In the genomic region with DNA sequence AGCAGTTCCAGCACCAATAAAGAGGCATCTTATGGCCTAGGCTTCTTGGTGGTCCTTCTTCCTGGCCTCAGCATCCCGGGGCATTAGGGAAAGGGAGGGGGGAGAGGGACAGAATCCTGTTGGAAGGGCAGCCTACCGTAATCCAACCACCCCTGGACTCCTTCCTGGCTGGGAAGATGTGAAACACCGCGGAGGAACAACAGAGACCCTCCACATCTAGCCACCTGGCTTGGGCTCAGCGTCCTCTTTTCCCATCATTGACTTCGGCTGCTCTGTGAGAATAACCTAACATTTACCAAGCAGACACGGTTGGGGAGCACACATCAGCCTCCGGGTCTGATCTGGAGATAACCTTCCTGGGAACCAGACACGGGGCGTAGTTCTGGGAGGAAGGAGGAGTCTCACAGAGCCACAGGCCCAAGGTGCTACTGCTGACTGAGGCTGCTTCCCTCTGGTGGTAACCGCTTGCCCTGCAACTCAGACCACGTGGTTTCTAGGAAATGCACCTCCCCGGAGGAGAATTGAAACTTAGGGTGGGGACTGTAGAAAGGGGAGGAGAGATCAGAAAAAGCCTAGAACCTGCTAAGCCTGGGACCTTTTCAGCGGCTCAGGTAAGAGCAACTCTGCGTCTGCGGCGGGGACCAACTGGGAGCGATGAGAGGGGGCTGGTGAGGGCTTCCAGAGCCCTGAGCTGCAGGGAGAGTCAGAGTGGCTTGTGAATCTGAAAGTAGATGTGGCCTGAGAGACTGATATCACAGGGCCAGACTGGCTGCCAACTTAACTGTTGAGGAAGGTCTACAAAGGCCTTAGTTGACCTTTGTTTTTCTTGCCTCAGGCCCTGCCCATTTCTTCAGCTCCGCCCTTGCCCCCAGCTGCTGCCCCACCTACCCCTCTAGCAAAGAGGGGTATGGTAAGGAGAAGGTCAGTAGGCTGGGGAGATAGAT, we compare ENCODE assay signal across 8 mouse cellular contexts. TPM values are rescaled to one million over a fixed set of nuclear protein-coding genes. Genes with fewer than 3 reads are reported as not detected.
DNase-seq lines count a peak whose midpoint lies in the region; ATAC-seq lines count a peak whose summit lies in the region.

No protein-coding gene starts in this region.

- ATAC-seq in megakaryocyte progenitor cell, adult 5-6 weeks (replicated peaks; ENCODE audit: poor library complexity): peak; percentile 91

- DNase-seq in adipocyte (ENCODE audit: low spot score): peak; percentile 83
- peak; percentile 93 for DNase-seq in embryo, embryonic 10 days (ENCODE audit: low spot score)
- peak; percentile 82 for DNase-seq in gastrocnemius, postnatal 10 days
- peak; percentile 99 for DNase-seq in induced T-regulatory cell, adult 2 months (ENCODE audit: low read depth)
- DNase-seq in left cerebral cortex, adult 9 months (ENCODE audit: low spot score in 2 of 2): peak; percentile 78 to 94
- peak; percentile 84 for DNase-seq in right cerebral cortex, postnatal 14 days
- peak; percentile 86 to 92 for DNase-seq in urinary bladder, postnatal 36 days (ENCODE audit: low spot score in 2 of 2)

RNA-seq across cellular contexts. Expression of gene Irf9, which starts 0.5 kb away (rescaled TPM):
- 1 to 10 TPM; 5.0 to 5.7 TPM for total RNA-seq in gastrocnemius, postnatal 10 days (2021)
- total RNA-seq in megakaryocyte progenitor cell, adult 5-6 weeks (2015): 20.6 and 24.8 TPM in 2 replicates
- total RNA-seq in megakaryocyte progenitor cell, adult 5-6 weeks (2017): 28.2 and 31.3 TPM in 2 replicates

RNA-seq across cellular contexts. Expression of gene Rnf31, which starts 12.4 kb away (rescaled TPM):
- 10 to 100 TPM; 15.9 to 16.4 TPM for total RNA-seq in gastrocnemius, postnatal 10 days (2021)
- total RNA-seq in megakaryocyte progenitor cell, adult 5-6 weeks (2015): 23.5 and 34.4 TPM in 2 replicates
- total RNA-seq in megakaryocyte progenitor cell, adult 5-6 weeks (2017): 10.5 and 11.3 TPM in 2 replicates

RNA-seq across cellular contexts. Expression of gene Psme2, which starts 13.0 kb away (rescaled TPM):
- 10 to 100 TPM; 74.4 to 85.8 TPM for total RNA-seq in gastrocnemius, postnatal 10 days (2021)
- total RNA-seq in megakaryocyte progenitor cell, adult 5-6 weeks (2015): 374 and 388 TPM in 2 replicates
- total RNA-seq in megakaryocyte progenitor cell, adult 5-6 weeks (2017): 269 and 370 TPM in 2 replicates

RNA-seq across cellular contexts. Expression of gene Rec8, which starts 13.9 kb away (rescaled TPM):
- under 1 TPM; 0.56 to 0.70 TPM for total RNA-seq in gastrocnemius, postnatal 10 days (2021)
- total RNA-seq in megakaryocyte progenitor cell, adult 5-6 weeks (2015): 3.5 and 9.5 TPM in 2 replicates
- total RNA-seq in megakaryocyte progenitor cell, adult 5-6 weeks (2017): 0.87 and 4.6 TPM in 2 replicates

RNA-seq across cellular contexts. Expression of gene Emc9, which starts 18.8 kb away (rescaled TPM):
- total RNA-seq in gastrocnemius, postnatal 10 days (2021): 10 to 100 TPM; 45.2 to 49.9 TPM
- total RNA-seq in megakaryocyte progenitor cell, adult 5-6 weeks (2015): 5.1 and 5.5 TPM in 2 replicates
- total RNA-seq in megakaryocyte progenitor cell, adult 5-6 weeks (2017): 6.9 and 9.7 TPM in 2 replicates

Comparison
In these comparisons a context has a peak if more than half of its experiments do, and no peak if none do; other contexts are left out.
1. Peak in every context shown above with its lines: DNase-seq and ATAC-seq.